Comparison of ENCODE assay signal across 1 mouse cellular context in genomic region chr11:34049125-34049379, GRCm38 (mm10).
TF ChIP-seq lines count a peak whose summit lies in the region.

No protein-coding gene starts in this region.

TF ChIP-seq in MEL, 35 proteins besides CTCF, POLR2A, EP300 and RAD21 (continued from another document):
- TF ChIP-seq TBP (IDR thresholded peaks at IDR 0.05; ENCODE audit: low read depth, low read length) (no peak), E2F4 (IDR thresholded peaks at IDR 0.05; ENCODE audit: borderline replicate concordance, low read depth, low read length) (0 out of 2 replicates have a peak, but pooled peaks have one; percentile 54), GATA1 (IDR thresholded peaks at IDR 0.05; ENCODE audit: low read depth, low read length) (no peak), MYC (IDR thresholded peaks at IDR 0.05; ENCODE audit: low read depth, low read length) (peak; percentile 40; the same call in 1 of the 2 replicates), NELFE (IDR thresholded peaks at IDR 0.05; ENCODE audit: low read depth, low read length) (no peak), MAX (IDR thresholded peaks at IDR 0.05; ENCODE audit: low read length) (0 out of 2 replicates have a peak, but pooled peaks have one; percentile 58), TAL1 (IDR thresholded peaks at IDR 0.05; ENCODE audit: low read length) (no peak), MEF2A (IDR thresholded peaks at IDR 0.05; ENCODE audit: extremely low read depth, insufficient replicate concordance, low read depth, low read length, poor library complexity, severe bottlenecking) (no peak), HCFC1 (IDR thresholded peaks at IDR 0.05; ENCODE audit: low read depth, low read length) (no peak), USF2 (IDR thresholded peaks at IDR 0.05; ENCODE audit: borderline replicate concordance in 1 of 2, insufficient read depth in 1 of 2, low read depth in 1 of 2, low read length in 2 of 2) (no peak), USF1 (IDR thresholded peaks at IDR 0.05; ENCODE audit: low read depth, low read length) (peak; percentile 75), ZNF384 (IDR thresholded peaks at IDR 0.05; ENCODE audit: low read depth, low read length) (no peak)
